Mouse (Mus musculus) bone marrow, adult 2 months (tissue): ENCODE measurements around the gene Gm49354. TPM values are rescaled to one million over a fixed set of nuclear protein-coding genes. Genes with fewer than 3 reads are reported as not detected.
"Not testable (repeated sequence)": the region's sequence is repeated elsewhere in the genome, so short reads cannot be mapped to it uniquely, and the experiment has no call there.

Experiments
- H3K27ac ChIP-seq: fragments of 200-500 bp; 2 replicates; pipeline ENCODE4 v1.5.1; 2012; ENCODE audit warnings: low read depth, mild to moderate bottlenecking, control low read depth, inconsistent platforms, low read length; ENCODE audit not compliant: control insufficient read depth, poor library complexity, insufficient read depth
- H3K4me1 ChIP-seq: fragments of 200-500 bp; 2 replicates; pipeline ENCODE4 v1.6.1; 2011; ENCODE audit warnings: low read length; ENCODE audit not compliant: control insufficient read depth, insufficient read depth
- H3K4me3 ChIP-seq: fragments of 200-500 bp; replicated peaks from 2 replicates; pipeline ENCODE3; 2011; ENCODE audit warnings: mild to moderate bottlenecking, low read depth, low read length, control low read depth; ENCODE audit not compliant: control insufficient read depth
- CTCF ChIP-seq: fragments of 200-500 bp; IDR thresholded peaks from 2 replicates; pipeline ENCODE4 v1.5.1; 2011; ENCODE audit warnings: low read length, control low read depth; ENCODE audit not compliant: control insufficient read depth, insufficient read depth
- POLR2A ChIP-seq: fragments of 200-500 bp; IDR thresholded peaks from 2 replicates; pipeline ENCODE4 v1.6.1; 2011; ENCODE audit warnings: low read depth, mild to moderate bottlenecking, control low read depth, low read length, borderline replicate concordance; ENCODE audit not compliant: control insufficient read depth
- WGBS: fragments of 180-500 bp; shearing (Covaris S2); methylation state at CpG from one replicate; pipeline ENCODE4 v1.1.7; 2018; 5-methylcytosine and 5-hydroxymethylcytosine counted together
- polyA plus RNA-seq: library from polyadenylated mRNA; stranded (reverse); fragments of >200 nt; gene quantifications from 2 replicates; pipeline ENCODE4 v1.2.4, GENCODE M21; 2011; ENCODE audit warnings: low replicate concordance; ENCODE audit not compliant: missing spikeins, insufficient read depth, insufficient read length

Gene Gm49354
- polyA plus RNA-seq, 1 experiment = 30.5 TPM

DNA sequence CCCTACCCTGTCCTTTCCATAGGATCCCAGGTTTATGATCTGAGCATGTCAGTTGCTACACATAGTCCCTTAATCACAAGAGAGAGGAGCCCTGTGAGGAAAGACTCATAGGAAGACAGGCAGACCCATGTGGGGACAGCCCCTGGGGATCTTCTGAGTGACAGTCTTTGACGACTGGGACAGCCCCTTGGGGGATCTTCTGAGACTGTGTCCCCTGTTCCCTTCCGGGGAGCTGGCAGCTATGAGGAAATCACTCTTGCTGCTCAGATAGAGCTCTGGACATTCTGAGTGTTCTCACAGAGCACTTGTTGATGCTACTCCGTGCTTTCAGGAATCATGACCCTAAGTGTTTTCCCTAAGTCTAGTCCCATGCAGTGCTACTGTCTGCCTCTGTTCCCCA is 68.3 kb downstream of the Gm49354 start:
- TF ChIP-seq CTCF (no peak), POLR2A (no peak)
- H3K27ac ChIP-seq = no peak overlapping the region
- no peaks in the 10 kb centered on the region for H3K4me1 ChIP-seq
- WGBS = 39% methylated on average over 3 of the region's 3 CpGs
- H3K4me3 ChIP-seq = no peak overlapping the region

DNA sequence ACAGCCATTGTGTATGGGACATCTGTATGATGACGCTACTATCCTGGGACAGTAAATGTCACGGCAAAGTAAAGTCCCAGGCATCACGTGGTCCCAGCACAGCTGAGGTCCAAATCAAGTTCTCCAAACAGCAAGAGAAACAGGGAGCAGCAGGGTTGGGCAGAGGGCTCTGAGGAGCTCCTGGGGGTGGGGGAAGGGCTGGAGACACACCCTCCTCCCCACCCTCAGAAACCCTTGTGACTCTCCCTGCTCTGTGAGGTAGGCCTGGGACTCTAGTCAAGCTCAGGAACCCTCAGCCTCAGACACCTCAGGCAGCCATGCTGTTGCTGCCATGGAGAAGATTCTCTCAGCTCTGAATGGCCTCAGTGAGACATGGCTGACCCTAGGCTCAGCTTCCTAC is 70.1 kb downstream of the Gm49354 start, which contains the start of gene Spata31d1b:
Gene Spata31d1b (plus strand): TSS at position 301 of the 400 bp plus-strand sequence.
- H3K4me1 ChIP-seq, H3K27ac ChIP-seq, H3K4me3 ChIP-seq: not testable (repeated sequence)
- WGBS = 72% methylated on average over 3 of the region's 3 CpGs

DNA sequence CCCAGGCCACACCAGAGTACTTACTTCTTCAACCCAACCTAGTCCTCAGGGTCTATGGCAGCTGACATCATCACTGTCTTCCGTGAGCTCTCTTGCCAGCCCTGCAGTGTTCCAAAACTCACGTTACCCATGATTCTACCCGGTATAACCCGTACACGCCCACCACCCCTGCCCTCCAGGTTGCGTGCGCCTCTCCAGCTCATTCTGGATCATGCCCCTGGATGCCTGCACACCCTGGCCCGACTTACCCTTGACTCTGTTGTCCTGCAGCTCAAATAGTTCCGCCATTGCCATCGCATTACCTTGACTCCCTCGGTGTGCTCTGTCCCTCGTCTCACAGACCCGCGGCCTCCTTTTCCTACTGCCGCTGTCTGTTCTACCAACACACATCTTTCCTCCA is 71.8 kb downstream of the Gm49354 start, which contains the start of gene Spata31d1a:
Gene Spata31d1a (minus strand): TSS at position 101 of the 400 bp plus-strand sequence.
- Histone ChIP-seq H3K4me3 (no peak within 1 kb of the TSS), H3K27ac (no peak within 1 kb of the TSS), H3K4me1 (no peaks in the 10 kb centered on the region)
- TF ChIP-seq CTCF (no peak), POLR2A (no peak)
- WGBS = 86% methylated on average over 15 of the region's 15 CpGs

Other genes starting within 250 kb of the Gm49354 start
- 18.0 and 56.6 TPM in 2 replicates for gene Agtpbp1, start 197.0 kb downstream of the Gm49354 start, polyA plus RNA-seq
- gene Naa35, start 197.0 kb downstream of the Gm49354 start, polyA plus RNA-seq = 33.4 and 94.8 TPM in 2 replicates
- gene Golm1, start 106.4 kb downstream of the Gm49354 start, polyA plus RNA-seq = 12.7 and 13.9 TPM in 2 replicates
- gene 4921517D22Rik, start 88.1 kb downstream of the Gm49354 start, polyA plus RNA-seq = not detected in 2 replicates
- gene Spata31d1a, start 71.9 kb downstream of the Gm49354 start, polyA plus RNA-seq = not detected in 2 replicates
- gene Spata31d1b, start 70.0 kb downstream of the Gm49354 start, polyA plus RNA-seq = not detected in 2 replicates
- gene Spata31d1d, start 50.5 kb downstream of the Gm49354 start, polyA plus RNA-seq = not detected in 2 replicates
- gene 1700014D04Rik, start 35.5 kb downstream of the Gm49354 start, polyA plus RNA-seq = not detected in 2 replicates
- 95.1 and 226 TPM in 2 replicates for gene Isca1, start 12.4 kb downstream of the Gm49354 start, polyA plus RNA-seq
- 236 and 243 TPM in 2 replicates for gene Tut7, start 40.9 kb upstream of the Gm49354 start, polyA plus RNA-seq